Mouse (Mus musculus) right cerebral cortex, adult 2 months (tissue): ENCODE data around the gene C1qb.

Experiments
- DNase-seq, 2 experiments: peaks; one replicate each; pipeline ENCODE4 v3.0.0; 2021 to 2022; ENCODE audit warnings: low spot score in 2 of 2

C1qb gene

DNA sequence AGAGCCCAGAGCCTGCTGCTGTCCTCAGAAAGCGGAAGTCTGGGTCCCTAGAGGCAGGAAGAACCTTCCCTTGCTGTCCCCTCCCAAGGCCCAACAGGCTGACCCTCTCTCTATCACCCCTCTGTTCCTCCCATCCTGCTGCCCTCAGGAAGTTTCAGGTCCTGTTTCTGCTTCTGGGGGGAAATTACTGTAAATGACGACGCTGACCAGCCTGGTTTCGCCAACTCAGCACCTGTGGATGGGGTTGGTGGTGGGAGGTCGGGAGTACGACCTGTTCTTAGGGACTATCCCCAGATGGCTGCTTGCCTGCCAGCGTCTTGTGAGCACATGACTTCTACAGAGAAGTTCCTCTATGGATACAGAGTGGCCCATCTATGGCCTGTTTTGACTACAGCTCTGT lies at the start of gene C1qb:
Gene C1qb (minus strand): TSS at position 87 of the 400 bp plus-strand sequence.
- DNase-seq, result no peak

DNA sequence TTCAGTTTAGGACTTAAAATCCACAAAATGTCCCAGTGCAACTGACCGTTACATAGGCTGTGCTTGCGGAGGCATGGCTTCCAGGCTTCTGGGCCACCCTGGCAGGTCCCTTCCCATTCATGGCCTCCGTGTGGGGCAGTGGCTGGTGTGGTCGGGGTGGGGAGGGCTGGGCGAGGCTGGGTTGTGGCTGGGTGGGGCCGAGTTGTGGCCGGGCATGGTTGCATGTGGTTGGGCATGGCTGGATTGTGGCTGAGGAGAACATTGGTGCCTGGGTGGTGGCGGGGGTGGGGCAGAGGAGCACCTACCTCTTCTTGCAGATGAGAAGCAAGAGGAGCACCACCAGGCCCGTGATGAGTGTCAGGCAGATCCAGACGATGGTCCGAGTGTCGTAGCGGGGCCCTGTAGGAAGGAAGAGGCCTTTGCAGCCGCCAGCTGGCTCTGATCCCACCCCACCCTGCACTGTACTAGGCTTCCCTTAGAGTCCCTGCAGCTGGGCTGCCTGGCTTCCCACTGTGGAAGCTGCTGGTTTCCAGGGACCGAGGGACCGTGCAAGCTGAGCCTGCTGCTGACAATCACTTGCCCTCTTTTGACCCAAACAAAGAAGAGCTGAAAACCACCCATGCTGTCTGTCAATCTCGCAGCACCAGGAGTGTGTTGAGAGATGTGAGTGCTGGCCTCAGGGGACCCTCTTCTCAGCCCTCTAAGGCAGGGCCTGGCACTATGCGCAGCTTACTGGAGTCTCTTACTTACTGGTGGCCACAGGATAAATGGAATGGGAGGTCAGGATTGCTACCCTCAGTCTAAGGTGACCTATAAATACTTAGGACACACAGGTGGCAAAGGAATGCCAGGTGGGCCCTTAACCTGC lies 49.0 kb upstream of the C1qb start:
- DNase-seq, result no peak

DNA sequence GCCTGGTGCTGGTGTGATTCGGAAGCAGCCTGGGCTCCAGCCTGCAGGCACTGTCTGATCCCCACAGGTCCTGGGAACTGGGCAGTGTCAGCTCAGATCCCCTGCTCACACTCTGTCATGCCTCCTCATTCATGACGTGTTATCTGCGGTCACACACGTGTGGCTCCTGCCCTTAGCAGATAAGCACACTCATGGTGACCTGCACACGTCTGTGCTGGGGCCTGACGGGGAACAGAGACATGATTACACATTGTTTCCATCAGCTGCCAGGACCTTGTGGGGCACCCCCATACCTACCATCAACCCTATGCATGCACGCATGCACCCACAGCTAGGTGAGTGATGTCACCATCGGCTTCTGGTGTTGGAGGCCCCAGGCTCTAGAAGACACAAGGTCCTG lies 44.5 kb upstream of the C1qb start:
- no peak for DNase-seq

DNA sequence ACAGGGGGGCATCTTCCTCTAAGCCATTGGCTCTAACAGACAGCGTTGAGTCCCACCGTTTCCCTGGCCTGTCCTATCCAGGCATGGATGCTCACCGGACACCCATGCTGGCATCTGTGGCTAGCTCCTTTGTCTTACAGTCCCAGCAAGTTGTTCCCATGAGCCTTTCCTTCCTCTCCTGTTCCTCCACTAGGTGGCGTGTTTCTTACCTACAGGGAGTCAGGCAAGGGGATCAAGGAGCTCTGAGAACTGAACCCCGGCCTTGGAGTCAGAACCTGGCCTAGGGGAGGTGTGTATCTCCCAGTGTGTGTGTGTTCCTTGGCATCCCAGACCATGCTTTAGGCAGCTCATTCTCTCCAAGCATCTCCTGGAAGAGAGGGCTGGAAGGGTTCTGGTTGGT lies 42.9 kb upstream of the C1qb start:
- peak; percentile 15 to 39 for DNase-seq

DNA sequence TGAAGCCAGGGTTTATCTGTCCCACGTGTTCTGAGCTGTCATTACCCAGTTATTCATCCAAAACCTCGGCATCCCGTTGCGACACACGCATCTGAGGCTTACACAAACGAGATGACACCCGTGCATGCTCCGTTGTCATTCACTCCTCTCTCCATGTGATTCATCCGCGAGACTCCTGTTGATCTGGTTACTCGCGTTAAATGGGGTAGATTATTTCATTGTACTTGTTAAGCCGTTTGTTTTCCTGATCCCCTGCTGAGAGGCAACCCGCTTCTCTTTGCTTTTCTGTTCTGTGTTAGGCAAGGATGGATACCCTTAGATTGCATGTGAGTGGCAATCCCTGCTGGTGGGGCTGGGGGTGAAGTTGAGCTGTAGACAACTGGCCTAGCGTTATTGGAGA lies 39.8 kb upstream of the C1qb start:
- DNase-seq, result no peak

DNA sequence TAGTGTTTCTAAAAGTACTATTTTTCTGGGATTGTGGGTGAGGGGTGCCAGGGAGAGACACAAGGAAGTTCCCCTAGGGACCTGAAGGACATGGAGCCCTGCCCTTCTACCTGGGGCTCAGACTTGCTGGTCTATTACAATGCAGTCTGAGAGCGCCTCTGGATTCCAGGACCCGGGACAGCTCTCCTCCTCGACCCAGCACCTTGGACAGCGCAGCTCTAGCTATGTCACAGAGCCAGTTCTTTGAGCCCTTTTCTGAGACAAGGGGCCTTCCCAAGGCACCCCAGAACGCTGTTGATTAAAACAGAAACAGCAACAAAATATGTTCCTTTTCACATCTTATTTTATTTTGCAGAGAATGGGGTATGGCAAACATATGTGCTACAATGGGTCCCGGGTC lies 38.5 kb upstream of the C1qb start:
- no peak for DNase-seq

DNA sequence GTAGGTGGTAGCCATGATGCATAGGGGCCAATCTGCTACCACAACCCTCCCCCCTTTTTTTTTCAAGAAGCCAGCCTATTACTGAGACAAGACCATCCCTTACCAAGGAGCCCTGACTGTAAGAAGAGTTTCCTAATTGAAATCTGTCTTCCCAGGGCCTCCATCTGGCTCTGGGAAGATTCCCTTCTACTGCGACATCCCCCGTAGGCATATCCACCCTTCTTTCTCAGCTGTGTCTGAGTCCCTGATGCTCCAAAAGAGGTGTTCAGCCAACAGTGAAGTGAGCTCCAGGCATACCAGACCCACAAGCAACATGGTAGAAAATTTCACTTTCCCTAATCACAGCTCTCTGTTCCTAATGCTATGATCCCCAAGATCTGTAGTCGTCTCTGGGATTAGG lies 33.5 kb upstream of the C1qb start:
- no peak for DNase-seq

DNA sequence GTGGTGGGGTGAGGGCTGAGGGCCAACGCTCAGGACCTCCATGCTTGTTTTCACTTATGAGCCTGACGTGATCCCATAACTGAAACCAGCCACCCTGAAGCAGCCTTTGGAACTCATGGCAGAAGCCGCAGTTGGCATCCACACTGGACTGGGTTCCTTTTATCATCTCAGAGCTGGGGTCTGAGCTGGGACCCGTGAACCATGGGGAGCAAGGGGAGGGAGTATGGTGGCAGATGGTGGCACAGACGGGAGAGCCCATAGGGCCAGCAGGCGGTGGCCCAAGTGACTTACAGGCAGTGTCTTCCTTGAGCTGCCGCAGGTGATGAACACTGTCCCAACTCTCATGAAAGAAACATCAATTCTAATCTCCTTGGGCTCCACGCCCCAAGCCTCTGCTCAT lies 32.8 kb upstream of the C1qb start:
- no peak for DNase-seq

DNA sequence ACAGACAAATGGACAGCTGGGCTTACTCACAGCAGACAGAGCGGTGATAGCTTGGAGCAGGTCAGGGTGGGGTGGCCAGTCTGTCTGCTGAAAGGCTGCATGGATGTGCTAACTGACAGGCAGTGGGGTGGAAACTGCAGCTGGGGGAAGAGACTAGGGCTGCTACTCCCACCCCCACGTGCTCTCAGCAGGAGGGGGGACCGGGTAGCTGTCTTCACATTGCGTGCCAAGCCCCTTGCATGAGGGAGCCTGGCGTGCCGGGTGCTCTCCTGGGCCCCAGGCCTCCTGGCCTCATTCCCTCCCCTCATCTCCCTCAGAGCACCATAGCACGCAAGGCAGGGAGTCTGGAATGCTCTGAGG lies 31.2 kb upstream of the C1qb start:
- no peak for DNase-seq

DNA sequence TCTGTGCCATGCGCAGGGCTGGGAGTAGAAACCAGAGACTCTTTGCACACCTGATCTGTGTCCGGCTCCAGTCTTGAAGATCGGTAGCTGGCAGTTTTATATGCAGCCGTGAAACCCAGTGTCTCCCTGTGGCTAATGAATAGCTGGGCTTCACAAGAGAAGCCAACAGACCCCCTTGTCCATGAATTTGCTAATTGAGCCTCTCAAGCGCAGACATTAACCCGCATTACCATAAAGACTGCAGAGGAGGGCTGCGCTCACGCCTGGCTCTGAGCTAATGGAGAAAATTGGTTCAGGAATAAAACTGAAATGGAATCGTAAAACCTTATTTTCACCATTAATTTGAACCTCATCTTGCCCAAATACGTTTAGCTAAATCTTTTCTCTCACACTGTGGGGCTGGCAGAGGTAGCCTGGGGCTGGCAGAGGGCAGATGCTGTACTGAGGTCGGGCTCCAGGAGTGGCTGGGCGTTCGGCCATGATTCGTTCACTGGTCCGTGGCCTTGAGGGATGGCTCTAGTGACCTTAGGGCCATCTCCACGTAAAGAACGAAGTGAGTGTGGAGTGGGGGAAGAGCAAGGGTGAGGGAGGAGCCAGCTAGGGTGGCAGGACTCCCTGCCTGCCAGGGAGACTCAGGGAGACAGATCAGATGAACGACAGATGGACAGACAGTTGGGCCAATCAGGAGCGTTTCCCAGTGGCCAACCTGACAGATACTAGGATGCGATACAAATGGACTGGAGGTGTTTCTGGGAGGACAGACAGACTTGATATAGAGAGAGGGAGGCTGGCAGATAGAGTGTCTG lies 30.6 kb upstream of the C1qb start:
- no peak for DNase-seq

DNA sequence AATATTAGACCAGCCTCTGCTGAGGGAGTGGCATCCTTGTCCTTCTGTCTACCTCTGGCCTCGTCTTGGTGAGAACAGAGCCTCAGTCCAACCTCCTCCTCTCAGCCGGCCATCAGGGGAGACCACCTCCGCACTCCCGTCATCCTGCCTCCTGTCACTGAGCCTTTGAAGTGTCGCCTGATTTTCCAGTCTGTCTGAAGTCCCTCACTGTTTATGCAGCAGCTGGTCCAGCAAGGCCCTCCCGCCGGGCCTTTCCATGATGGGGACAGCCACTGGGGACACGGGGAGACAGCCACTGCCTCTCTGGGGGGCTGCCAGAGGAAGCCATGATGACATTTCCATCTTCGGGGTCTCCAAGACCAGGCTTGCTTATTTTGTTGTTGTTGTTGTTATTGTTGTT lies 26.9 kb upstream of the C1qb start:
- no peak for DNase-seq

DNA sequence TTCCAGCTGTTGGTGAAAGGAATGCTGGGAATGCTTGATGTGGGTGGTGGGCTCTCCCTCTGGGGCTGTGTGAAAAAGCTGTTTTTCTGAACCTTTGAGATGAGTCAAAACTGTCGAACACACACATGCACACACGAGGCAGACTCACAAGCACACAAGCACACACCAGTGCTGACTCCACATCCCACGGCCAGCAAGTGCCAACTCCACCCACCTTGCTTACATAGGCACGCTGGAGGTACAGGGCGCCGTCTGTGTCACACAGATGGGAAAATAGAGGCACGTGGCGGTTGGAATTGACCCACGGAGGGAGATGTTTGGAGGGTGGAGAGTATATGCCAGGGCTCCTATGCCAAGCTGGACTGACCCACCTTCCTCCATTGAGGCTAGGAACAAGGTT lies 25.8 kb upstream of the C1qb start:
- DNase-seq, result no peak

DNA sequence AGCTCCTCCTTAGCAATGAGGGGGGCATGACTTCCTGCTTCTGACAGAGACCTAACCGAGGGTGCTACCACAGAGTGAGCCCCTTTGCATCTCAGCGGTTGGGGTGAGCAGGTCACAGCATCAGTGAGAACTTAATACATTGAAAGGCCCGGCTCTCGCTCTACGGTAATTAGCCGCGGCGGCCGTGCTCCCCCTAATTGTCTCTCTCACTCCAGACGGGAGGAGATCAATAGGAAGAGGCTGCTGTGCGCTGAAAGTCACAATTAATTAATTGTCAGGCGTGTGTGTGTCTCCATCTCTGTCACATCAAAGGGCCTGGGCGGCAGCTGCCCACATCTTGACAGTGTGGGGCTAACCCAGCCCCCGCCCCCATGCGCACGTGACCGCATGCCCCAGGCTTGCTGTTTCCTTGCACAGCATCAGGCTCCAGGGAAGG lies 25.2 kb upstream of the C1qb start:
- DNase-seq, result no peak

DNA sequence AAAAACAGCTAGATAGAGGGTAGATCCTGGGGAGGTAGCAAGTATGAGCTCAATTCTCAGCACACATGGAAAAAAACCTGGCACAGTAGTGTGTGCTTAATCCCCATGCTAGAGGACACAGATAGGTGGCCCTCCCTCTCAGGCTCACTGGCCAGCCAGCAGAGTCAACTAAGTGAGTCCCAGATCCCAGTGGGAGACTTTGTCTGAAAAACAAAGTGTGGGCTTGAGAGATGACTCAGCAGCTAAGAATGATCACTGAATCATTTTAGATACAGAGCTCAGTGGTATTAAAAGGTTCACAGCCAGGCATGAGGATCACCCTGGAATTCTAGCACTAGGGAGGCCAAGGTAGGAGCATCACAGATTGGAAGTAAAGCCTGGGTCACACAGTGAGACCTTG lies 21.8 kb upstream of the C1qb start:
- DNase-seq, result peak in 1 of 2 experiments; percentile 24

DNA sequence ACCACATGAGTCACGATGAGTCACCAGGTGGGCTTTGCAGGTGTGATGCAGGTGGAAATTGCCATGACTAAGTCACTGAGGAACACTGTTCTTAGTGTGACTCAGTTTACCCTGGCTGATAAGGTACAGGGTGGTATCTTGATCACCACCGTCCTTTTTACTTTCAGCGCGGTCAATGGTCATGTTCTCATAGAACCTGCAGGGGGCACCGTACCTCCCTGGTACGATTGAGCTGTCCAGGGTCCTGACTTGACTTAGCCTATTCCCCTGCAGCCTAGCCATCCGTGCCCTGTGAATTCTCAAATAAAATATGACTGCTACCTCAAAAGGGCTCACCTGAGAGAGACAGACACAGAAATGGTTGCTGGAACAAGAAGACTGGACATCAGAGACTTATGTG lies 21.0 kb upstream of the C1qb start:
- no peak for DNase-seq

DNA sequence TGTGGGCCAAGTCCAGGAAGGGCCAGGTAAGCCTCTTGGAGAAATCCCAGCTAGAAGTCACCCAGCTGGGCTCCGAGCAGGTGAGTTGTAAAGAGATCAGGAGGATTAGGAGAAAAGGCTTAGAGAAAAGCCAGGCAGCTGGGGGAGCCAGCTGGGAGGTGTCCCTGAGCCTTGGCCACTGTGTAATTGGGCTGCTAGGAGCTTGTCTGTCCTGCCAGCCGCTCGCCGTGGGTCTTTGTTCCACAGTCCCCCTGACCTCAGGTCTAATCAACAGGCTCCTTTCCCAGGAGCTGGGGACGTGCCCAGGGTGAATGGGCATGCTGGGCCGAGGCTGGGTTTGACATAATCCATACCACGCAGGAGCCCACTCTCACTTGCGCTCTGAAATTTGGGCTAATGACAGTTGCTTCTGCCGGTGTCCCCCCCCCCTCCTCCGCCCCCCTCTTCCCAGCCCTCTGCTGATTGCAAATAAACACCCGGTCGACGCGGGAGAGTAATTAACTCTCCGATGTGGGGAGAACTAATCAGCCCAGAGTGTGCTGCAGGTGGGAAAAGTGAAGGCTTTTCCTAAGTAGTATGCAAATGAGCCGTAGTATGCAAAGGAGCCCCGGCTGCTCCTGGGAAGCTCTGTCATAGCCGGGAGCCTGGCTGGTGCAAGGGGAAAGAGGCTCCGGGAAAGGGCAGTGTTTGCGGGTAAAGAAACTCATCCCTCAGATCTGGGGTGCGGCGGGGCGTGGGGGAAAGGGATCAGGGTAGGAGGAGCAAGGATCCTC lies 19.0 kb upstream of the C1qb start:
- DNase-seq, result no peak

DNA sequence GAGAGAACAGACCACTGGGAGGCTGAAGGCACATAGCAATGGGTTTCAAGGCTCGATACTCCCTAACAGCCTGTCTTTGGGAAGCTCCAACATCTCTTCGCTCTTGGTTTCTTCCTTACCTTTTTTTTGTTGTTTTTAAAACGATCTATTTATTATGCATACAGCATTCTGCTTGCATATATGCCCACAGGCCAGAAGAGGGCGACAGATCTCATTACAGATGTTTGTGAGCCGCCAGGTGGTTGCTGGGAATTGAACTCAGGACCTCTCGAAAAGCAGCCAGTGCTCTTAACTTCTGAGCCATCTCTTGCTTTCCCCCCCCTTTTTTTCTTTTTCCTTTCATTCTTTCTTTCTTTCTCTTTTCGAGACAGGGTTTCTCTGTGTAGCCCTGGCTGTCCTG lies 13.2 kb upstream of the C1qb start:
- DNase-seq, result no peak

DNA sequence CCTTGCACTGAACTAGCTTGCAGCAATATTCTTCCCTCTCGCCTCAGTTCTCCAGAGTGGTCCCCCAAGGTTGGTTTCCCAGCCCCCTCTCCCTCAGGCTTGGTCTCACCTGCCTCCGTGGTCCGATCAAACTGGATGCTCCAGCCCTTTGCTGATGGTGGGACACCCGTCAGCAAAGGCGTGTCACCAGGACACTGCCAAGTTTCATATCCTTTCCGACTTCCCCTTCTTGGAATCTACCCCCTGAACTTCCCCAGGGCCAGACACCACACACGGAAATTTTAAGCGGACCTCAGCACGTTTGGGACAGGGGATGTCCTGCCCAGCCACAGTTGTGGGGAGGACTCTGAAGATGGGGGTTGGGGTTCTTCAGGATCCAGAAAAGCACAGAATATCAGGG lies 12.7 kb upstream of the C1qb start, which contains the start of gene C1qa:
Gene C1qa (minus strand): TSS at position 167 of the 400 bp plus-strand sequence.
- DNase-seq, result no peak

DNA sequence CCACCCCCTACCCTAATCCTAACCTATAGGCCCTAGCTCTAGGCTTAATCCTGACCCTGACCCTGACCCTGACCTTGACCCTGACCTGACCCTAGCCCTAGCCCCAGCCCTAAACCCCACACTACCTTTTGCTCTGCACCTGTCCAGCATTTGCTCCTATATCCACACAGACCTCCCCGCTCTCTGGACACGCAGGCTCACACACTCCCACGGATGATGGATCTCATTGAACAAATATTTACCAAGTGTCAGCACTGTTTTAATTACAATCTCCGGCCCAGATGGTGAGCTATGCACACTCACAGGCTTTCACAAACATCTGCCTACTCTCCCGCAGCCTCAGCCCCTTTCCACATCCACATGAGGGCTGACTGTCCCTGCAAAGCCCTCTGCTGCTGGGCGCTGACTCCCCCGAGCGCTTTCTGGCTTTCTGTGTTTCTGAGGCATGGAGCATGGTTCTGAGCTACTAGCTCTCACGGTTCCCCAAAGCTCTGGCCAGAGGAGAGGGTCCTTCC lies 12.2 kb upstream of the C1qb start:
- DNase-seq, result no peak

DNA sequence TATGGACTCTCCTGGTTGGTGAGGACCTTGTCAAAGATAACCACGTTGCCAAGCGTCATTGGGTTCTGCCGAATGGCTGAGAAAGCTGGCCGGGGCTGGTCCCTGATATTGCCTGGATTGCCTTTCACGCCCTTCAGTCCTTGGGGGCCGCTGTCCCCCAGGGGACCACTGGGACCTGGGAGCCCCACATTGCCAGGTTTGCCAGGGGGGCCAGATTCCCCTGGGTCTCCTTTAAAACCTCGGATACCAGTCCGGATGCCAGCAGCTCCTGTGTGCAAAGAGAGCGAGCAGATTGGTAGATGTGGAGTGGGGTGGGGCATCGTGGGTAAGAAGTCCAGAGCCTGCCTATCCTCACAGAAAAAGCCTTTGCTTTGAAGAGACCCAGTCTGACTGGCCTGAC lies 10.5 kb upstream of the C1qb start:
- no peak for DNase-seq

DNA sequence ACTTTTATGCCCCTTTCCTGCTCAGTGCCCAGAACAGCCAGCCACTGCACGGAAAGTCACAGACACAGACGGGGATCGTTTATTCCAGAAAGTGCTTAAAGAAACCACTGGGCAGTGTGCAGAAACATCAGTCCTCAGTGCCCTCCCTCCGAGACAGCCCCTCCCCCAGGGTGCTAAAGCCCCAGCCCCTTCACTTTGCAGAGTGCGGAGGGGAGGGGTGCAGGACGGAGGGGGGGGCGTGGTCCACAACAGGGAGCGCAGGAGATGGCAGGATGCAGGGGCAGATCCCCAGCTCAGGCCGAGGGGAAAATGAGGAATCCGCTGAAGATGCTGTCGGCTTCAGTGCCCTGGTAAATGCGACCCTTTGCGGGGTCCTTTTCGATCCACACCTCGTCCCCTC lies 9.9 kb upstream of the C1qb start:
- DNase-seq, result no peak

DNA sequence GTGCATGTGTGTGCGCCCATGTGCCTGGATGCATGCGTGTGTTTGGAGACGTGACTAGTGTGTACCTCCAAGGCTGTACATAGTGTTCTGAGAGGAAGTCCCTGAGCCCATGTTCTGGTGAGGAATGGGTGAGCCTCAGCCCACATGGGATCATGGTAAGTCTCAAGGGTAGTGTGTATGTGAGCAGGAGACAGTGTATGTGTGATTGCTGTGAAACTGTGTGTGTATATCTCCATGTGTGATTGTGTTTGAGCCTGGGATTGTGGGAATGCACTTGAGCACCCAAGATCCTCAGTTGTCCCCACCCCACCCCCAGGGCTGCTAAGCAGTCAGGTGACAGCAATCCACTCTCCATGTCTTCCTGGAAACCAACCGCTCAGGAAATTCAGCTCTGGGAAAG lies 8.8 kb upstream of the C1qb start:
- no peak for DNase-seq
